Mouse (Mus musculus) kidney, postnatal 14 days (tissue): ENCODE data around the gene Atg9b.
"Not testable (repeated sequence)": the region's sequence is repeated elsewhere in the genome, so short reads cannot be mapped to it uniquely, and the experiment has no call there.

Experiments used
- DNase-seq: peaks from one replicate; pipeline ENCODE4 v3.0.0; 2022; ENCODE audit warnings: mixed read lengths

Gene Atg9b

GRCm38 (mm10) chr5:24404594-24405360 is 12.8 kb upstream of the Atg9b start:
- DNase-seq: no peak

- DNase-seq: no peak
Observed at GRCm38 (mm10) chr5:24401969-24402368, 10.0 kb upstream of the Atg9b start.

GRCm38 (mm10) chr5:24400911-24401605 is 9.1 kb upstream of the Atg9b start:
- DNase-seq: no peak

- no peak for DNase-seq
Observed at GRCm38 (mm10) chr5:24400362-24400761, 8.4 kb upstream of the Atg9b start.

GRCm38 (mm10) chr5:24399686-24400085 is 7.7 kb upstream of the Atg9b start:
- DNase-seq: no peak

- not testable (repeated sequence) for DNase-seq
Observed at GRCm38 (mm10) chr5:24396254-24396653, 4.3 kb upstream of the Atg9b start.

GRCm38 (mm10) chr5:24394165-24394894 is 2.4 kb upstream of the Atg9b start:
- peak; percentile 96 for DNase-seq

GRCm38 (mm10) chr5:24393392-24393997 is 1.6 kb upstream of the Atg9b start, which contains the start of gene Abcb8:
TSS of gene Abcb8 (plus strand) at chr5:24393663.
- DNase-seq: peak; percentile 84

GRCm38 (mm10) chr5:24392724-24393123 is 781 bp upstream of the Atg9b start:
- DNase-seq: no peak

GRCm38 (mm10) chr5:24389658-24390020 is 2.3 kb downstream of the Atg9b start:
- DNase-seq: no peak

GRCm38 (mm10) chr5:24389011-24389657 is 2.8 kb downstream of the Atg9b start:
- peak; percentile 44 for DNase-seq

GRCm38 (mm10) chr5:24388246-24388915 is 3.6 kb downstream of the Atg9b start:
- no peak for DNase-seq

- peak; percentile 84 for DNase-seq
Observed at GRCm38 (mm10) chr5:24387264-24388241, 4.4 kb downstream of the Atg9b start.

GRCm38 (mm10) chr5:24385887-24386550 is 5.9 kb downstream of the Atg9b start:
- DNase-seq: no peak

GRCm38 (mm10) chr5:24385374-24385773 is 6.6 kb downstream of the Atg9b start:
- no peak for DNase-seq

- peak; percentile 70 for DNase-seq
Observed at GRCm38 (mm10) chr5:24384407-24384806, 7.5 kb downstream of the Atg9b start.

- peak; percentile 90 for DNase-seq
Observed at GRCm38 (mm10) chr5:24383026-24383859, 8.7 kb downstream of the Atg9b start.

GRCm38 (mm10) chr5:24381988-24382387 is 10.0 kb downstream of the Atg9b start:
- no peak for DNase-seq

- no peak for DNase-seq
Observed at GRCm38 (mm10) chr5:24381486-24381885, 10.5 kb downstream of the Atg9b start.
